Mouse (Mus musculus) limb, embryonic 11.5 days (tissue): ENCODE data around the gene Sez6l. TPM values are rescaled to one million over a fixed set of nuclear protein-coding genes. Genes with fewer than 3 reads are reported as not detected.
A peak's percentile ranks its signal among the peaks of the same experiment; 100 is the strongest.

ENCODE experiments used
- ATAC-seq: fragments of 200-750 bp; cut with Nextera tagmentation; 2 replicates; pipeline ENCODE4 v1.8.0; 2017; ENCODE audit warnings: low read depth; ENCODE audit not compliant: insufficient number of reproducible peaks, low FRiP score, low TSS enrichment
- DNase-seq: peaks from one replicate; pipeline ENCODE4 v3.0.0-alpha.2; 2015; ENCODE audit warnings: low spot score
- H3K27ac ChIP-seq: fragments of 300-500 bp; sonication (generic); replicated peaks from 2 replicates; pipeline ENCODE4 v1.5.1; 2014; ENCODE audit warnings: low read depth, mild to moderate bottlenecking, low read length
- H3K27me3 ChIP-seq: fragments of 300-500 bp; sonication (generic); 2 replicates; pipeline ENCODE4 v1.6.1; 2014; ENCODE audit warnings: mild to moderate bottlenecking, low read length, mixed read lengths; ENCODE audit not compliant: control insufficient read depth, insufficient read depth
- H3K36me3 ChIP-seq: fragments of 300-500 bp; sonication (generic); 2 replicates; pipeline ENCODE4 v1.6.1; 2014; ENCODE audit warnings: mild to moderate bottlenecking, low read length, moderate library complexity, mixed read lengths; ENCODE audit not compliant: control insufficient read depth, insufficient read depth
- H3K4me1 ChIP-seq: fragments of 300-500 bp; sonication (generic); 2 replicates; pipeline ENCODE4 v1.6.1; 2014; ENCODE audit warnings: low read length, mixed read lengths; ENCODE audit not compliant: control insufficient read depth, insufficient read depth
- H3K4me2 ChIP-seq: fragments of 300-500 bp; sonication (generic); 2 replicates; pipeline ENCODE4 v1.6.1; 2014; ENCODE audit warnings: low read depth, mild to moderate bottlenecking, moderate library complexity; ENCODE audit not compliant: severe bottlenecking
- H3K4me3 ChIP-seq: fragments of 300-500 bp; sonication (generic); 2 replicates; pipeline ENCODE4 v1.5.1; 2014; ENCODE audit warnings: low read depth, low read length
- H3K9ac ChIP-seq: fragments of 300-500 bp; sonication (generic); 2 replicates; pipeline ENCODE4 v1.6.1; 2014; ENCODE audit warnings: mild to moderate bottlenecking, low read length
- H3K9me3 ChIP-seq: fragments of 300-500 bp; sonication (generic); 2 replicates; pipeline ENCODE4 v1.6.1; 2016; ENCODE audit warnings: low read length; ENCODE audit not compliant: control insufficient read depth
- WGBS: fragments of 180-500 bp; shearing (Covaris S2); extraction: QIAGEN DNeasy Blood & Tissue Kit; methylation state at CpG from one replicate; pipeline ENCODE4 v1.1.7; 2014; 5-methylcytosine and 5-hydroxymethylcytosine counted together
- polyA plus RNA-seq: library from polyadenylated mRNA; unstranded; fragments of >200 nt; fragmentation: Nextera tagmentation; extraction: Ambion mirVana; gene quantifications from 2 replicates; pipeline ENCODE4 v1.2.1, GENCODE M21; 2014

The Sez6l gene
- polyA plus RNA-seq, 1 experiment from 2014 or later: 0.13 TPM

DNA sequence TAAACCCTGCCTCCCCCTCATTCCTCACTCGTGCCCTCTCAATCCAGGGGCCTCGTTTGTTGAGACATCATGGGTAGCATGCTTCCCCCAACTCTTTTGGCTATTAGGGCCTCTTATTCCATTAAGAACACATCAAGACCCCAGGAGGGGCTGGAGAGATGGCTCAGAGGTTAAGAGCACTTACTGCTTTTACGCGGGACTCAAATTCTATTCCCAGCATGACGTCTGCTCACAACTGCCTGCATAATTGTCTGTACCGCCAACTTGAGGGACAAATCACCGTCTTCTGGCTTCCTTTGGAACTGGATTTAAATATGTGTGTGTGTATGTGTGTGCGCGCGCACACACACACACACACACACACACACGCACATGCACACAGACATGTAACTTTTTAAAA, 42.8 kb downstream of the Sez6l start:
- H3K4me3 ChIP-seq: no peak overlapping the region
- no peak for ATAC-seq

DNA sequence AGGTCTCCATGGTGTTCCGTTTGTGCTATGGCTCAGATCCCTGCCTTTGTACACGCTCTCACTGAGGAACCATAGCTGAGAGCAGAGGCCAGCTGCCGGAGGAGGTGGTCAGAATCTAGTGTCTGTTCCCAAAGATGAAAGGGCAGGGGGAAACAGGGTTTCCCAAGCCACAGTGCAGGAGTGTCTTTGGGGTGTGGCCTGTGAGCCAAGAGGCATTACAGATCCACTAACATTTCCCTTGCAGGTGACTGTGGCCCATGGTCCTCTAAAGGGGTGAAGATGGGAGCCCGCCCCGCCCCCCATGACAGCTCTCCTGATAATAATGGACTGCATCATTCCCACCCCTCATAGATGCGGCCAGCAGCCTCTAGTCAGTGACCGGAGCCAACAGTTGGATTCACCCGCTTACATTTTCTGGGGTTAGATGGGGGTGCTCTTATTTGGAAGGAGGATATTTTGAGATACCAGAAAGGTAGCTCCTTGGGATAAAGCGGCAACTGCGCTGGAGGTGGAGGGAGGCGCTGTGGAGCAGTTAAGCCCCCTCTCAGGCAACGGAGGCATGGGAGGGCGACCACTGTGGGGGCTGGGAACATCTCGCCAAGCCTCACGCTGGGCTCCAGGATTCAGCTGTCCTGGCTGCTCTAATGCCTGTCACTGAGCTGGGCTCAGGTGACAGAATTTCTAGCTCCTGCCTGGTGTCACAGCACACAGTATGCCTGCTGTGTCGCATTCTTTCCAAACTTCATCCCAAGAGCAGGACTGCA, 43.5 kb downstream of the Sez6l start:
- DNase-seq (no peak), ATAC-seq (no peak)
- Histone ChIP-seq H3K27me3 (0 out of 2 replicates have a peak, but pooled peaks cover 3% of the 10 kb centered on the region), H3K9me3 (peaks cover 2% of the 10 kb centered on the region; the same call in 1 of the 2 replicates), H3K4me3 (no peak overlapping the region), H3K9ac (0 out of 2 replicates have a peak overlapping the region, but pooled peaks have one; percentile 2), H3K27ac (0 out of 2 replicates have a peak overlapping the region, but pooled peaks have one; percentile 21), H3K4me1 (peaks cover 4% of the 10 kb centered on the region), H3K36me3 (no peaks in the 10 kb centered on the region), H3K4me2 (no peak overlapping the region)
- WGBS: 47% methylated on average over 16 of the region's 16 CpGs

More for the DNA sequence above, 42.8 kb downstream of the Sez6l start:
- Histone ChIP-seq H3K4me2 (no peak overlapping the region), H3K9ac (no peak overlapping the region), H3K27ac (no peak overlapping the region), H3K27me3 (0 out of 2 replicates have a peak, but pooled peaks cover 3% of the 10 kb centered on the region), H3K4me1 (peaks cover 4% of the 10 kb centered on the region), H3K9me3 (peaks cover 2% of the 10 kb centered on the region; the same call in 1 of the 2 replicates), H3K36me3 (no peaks in the 10 kb centered on the region)
- DNase-seq: peak; percentile 39
- 38% methylated on average over 11 of the region's 11 CpGs for WGBS

DNA sequence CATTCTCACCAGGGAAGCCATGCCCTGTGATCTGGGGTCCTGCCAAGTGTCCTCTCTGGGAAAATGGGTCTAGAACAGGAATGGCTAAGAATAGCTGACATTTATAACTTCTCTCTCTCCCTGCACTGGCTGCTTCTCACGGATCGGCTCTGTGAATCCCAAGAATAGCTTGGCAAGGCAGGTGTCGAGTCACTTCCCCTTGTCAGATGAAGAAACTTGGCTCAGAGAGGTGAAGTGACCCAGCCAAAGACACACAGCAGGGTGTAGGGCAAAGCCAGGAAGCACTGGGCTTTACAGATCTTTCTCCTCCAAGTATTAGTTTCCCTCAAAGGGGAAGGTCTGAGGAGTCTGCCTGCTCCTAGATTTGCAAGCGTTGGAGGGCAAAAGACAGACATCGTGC, 44.1 kb downstream of the Sez6l start:
- H3K27ac ChIP-seq: no peak overlapping the region
- no peak overlapping the region for H3K4me2 ChIP-seq
- H3K27me3 ChIP-seq: 0 out of 2 replicates have a peak, but pooled peaks cover 3% of the 10 kb centered on the region
- ATAC-seq (no peak), DNase-seq (no peak)
- H3K36me3 ChIP-seq: no peaks in the 10 kb centered on the region
- WGBS: 82% methylated on average over 5 of the region's 5 CpGs
- no peak overlapping the region for H3K4me3 ChIP-seq
- peaks cover 2% of the 10 kb centered on the region; the same call in 1 of the 2 replicates for H3K9me3 ChIP-seq
- no peak overlapping the region for H3K9ac ChIP-seq
- H3K4me1 ChIP-seq: peaks cover 4% of the 10 kb centered on the region

DNA sequence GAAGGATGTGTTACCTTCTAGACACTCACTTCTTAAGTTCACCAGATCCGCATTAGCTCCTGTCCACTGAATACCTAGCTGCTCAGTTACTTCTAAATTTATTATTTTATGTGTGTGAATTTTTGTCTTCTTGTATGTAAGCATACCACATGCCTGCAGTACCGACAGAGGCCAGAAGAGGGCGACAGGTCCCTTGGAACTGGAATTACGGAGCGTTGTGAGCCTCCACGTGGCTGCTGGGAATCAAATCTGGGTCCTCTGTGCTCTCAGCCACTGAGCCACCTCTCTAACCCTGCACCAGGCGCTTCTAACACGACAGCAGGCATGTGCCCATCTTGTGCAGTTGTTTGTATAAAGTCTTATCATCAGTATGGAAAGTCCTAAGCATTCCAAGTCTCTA, 44.8 kb downstream of the Sez6l start:
- Histone ChIP-seq H3K9ac (no peak overlapping the region), H3K4me2 (no peak overlapping the region), H3K9me3 (peaks cover 2% of the 10 kb centered on the region; the same call in 1 of the 2 replicates), H3K4me1 (peaks cover 4% of the 10 kb centered on the region), H3K4me3 (no peak overlapping the region), H3K27me3 (0 out of 2 replicates have a peak, but pooled peaks cover 3% of the 10 kb centered on the region), H3K27ac (no peak overlapping the region), H3K36me3 (no peaks in the 10 kb centered on the region)
- 67% methylated on average over 8 of the region's 8 CpGs for WGBS
- DNase-seq (no peak), ATAC-seq (no peak)

DNA sequence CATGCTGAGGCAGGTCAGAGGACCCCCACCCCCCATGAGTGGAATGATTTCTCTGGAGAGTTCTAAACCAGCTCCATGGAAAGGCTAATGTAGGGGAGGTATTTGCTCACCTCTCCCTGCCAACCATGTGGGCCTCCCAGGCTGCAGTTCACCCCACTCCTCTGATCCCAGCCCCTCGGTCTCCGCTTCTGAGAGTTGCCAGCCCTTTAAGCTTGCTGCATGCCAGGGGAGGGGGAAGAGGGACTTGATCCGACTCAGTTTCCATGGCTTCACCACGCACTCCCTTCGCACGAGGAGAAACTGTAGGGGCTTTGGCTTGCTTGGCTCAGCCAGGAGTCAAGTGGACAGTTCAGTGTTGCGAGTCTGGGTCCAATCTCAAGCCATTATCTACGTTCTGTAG, 45.9 kb downstream of the Sez6l start:
- H3K4me3 ChIP-seq: no peak overlapping the region
- no peak overlapping the region for H3K4me2 ChIP-seq
- H3K27me3 ChIP-seq: 0 out of 2 replicates have a peak, but pooled peaks cover 3% of the 10 kb centered on the region
- ATAC-seq (no peak), DNase-seq (no peak)
- H3K27ac ChIP-seq: no peak overlapping the region
- no peak overlapping the region for H3K9ac ChIP-seq
- WGBS: 73% methylated on average over 8 of the region's 8 CpGs
- H3K9me3 ChIP-seq: peaks cover 2% of the 10 kb centered on the region; the same call in 1 of the 2 replicates
- peaks cover 4% of the 10 kb centered on the region for H3K4me1 ChIP-seq
- no peaks in the 10 kb centered on the region for H3K36me3 ChIP-seq

DNA sequence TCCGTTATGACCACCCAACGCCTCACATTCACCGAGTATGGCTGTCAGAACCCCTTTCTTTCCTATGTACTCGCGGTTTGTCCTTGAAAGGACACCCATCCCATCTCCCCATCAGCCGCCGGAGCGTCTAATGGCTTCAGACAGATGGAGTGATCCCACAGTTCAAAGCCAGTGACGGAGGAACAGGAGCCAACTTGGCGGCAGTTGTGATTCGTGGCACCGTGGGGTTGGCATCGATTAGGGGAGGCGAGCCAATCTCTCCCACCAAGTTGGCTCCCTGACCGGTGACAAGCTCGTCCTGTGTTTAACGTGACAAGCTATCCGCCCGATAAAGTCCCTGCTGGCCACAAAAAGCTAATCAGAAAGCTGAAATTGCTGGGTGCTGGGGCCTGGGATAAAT, 50.0 kb downstream of the Sez6l start:
- DNase-seq: no peak
- WGBS: 84% methylated on average over 19 of the region's 19 CpGs
- H3K9me3 ChIP-seq: no peaks in the 10 kb centered on the region
- no peaks in the 10 kb centered on the region for H3K36me3 ChIP-seq
- no peak overlapping the region for H3K27ac ChIP-seq
- ATAC-seq: no peak
- no peak overlapping the region for H3K4me2 ChIP-seq
- no peaks in the 10 kb centered on the region for H3K27me3 ChIP-seq
- peaks cover under 1% of the 10 kb centered on the region for H3K4me1 ChIP-seq
- H3K9ac ChIP-seq: no peak overlapping the region
- no peak overlapping the region for H3K4me3 ChIP-seq

DNA sequence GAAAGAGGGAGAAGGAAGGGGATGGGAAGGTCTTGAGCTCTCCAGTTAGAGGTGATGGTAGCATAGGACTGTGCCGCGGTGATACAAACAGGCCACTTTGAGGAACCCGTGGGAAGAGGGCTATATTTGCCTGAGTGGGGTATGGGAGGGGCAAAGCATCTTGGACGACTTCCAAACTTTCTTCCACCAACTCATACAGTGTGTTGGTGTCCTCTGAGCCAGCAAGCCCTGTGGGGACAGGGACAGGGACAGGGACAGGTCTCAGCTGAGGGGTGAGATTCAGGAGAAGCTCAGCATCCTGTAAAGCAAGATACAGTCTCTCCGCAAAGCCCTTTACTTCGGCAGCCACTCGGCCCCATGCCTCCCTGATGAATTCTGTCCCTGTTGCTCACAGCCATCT, 50.5 kb downstream of the Sez6l start:
- Histone ChIP-seq H3K4me3 (no peak overlapping the region), H3K4me2 (no peak overlapping the region), H3K9ac (no peak overlapping the region), H3K9me3 (no peaks in the 10 kb centered on the region), H3K36me3 (no peaks in the 10 kb centered on the region), H3K4me1 (peaks cover 5% of the 10 kb centered on the region), H3K27me3 (no peaks in the 10 kb centered on the region), H3K27ac (no peak overlapping the region)
- WGBS: 84% methylated on average over 7 of the region's 7 CpGs
- DNase-seq: no peak
- no peak for ATAC-seq

DNA sequence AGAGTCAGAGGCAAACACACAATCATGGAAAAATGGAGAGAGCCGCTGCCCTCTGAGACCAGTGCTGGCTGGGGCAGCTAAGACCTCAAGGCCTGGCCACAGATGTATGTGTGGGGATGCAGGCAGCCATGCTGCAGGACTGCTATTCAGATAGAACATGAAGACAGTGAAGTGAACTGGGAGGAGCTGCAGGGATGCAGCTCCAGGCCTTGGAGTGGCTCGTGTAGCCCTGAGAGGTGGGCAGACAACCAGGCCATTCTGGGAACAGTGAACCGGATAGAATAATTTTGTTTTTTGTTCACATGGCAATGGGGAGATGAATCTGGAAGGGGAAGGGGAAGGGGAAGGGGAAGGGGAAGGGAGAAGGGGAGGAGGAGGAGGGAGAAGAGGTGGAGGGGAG, 51.0 kb downstream of the Sez6l start:
- Histone ChIP-seq H3K36me3 (no peaks in the 10 kb centered on the region), H3K4me2 (no peak overlapping the region), H3K4me1 (peaks cover 10% of the 10 kb centered on the region), H3K4me3 (no peak overlapping the region), H3K27ac (no peak overlapping the region), H3K9me3 (no peaks in the 10 kb centered on the region), H3K27me3 (no peaks in the 10 kb centered on the region), H3K9ac (no peak overlapping the region)
- 80% methylated on average over 3 of the region's 3 CpGs for WGBS
- ATAC-seq (no peak), DNase-seq (no peak)
